Mouse (Mus musculus): ENCODE measurements around the gene Btrc. TPM values are rescaled to one million over a fixed set of nuclear protein-coding genes. Genes with fewer than 3 reads are reported as not detected.

The Btrc gene
- polyA plus RNA-seq, 2 experiments = 27.6 to 40.3 TPM

DNA sequence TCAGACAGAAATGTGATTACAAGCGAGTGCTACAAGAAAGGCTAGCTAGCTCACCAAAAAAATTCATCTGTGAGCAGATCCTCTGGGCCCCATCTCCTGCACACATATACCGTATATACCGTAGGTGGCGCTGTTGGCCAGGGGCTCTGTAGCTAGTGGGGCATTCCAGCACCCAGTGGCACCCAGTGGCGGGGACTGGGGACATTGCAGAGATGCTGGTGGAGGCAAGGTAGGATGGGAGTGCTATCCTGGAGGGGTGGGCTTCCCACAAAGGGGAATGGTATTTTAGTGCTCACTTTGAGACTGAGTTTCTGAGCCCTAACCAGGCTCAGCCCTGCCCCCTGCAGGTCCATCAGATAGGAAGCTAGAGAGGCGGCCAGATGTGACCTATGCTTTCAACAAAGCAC lies 210.3 kb downstream of the Btrc start:
- Histone ChIP-seq H3K36me3 (replicated peaks; ENCODE audit: control insufficient read depth, insufficient read depth, low read depth) (no peaks in the 10 kb centered on the region), H3K27ac (no peak overlapping the region), H3K4me1 (replicated peaks; ENCODE audit: control insufficient read depth in 2 of 2, insufficient read depth in 2 of 2, low read length in 1 of 2) (peaks cover 17 to 29% of the 10 kb centered on the region in 2 experiments), H3K9me3 (ENCODE audit: control insufficient read depth, low read length) (no peaks in the 10 kb centered on the region), H3K4me2 (ENCODE audit: low read depth) (no peak overlapping the region), H3K4me3 (ENCODE audit: insufficient read depth in 1 of 2, low read depth in 2 of 2, low read length in 2 of 2) (no peak overlapping the region), H3K9ac (replicated peaks) (no peak overlapping the region), H3K27me3 (ENCODE audit: control insufficient read depth, insufficient read depth, low read length) (no peaks in the 10 kb centered on the region)
- WGBS (ENCODE audit: insufficient replicate concordance) = 13% methylated on average over 6 of the region's 6 CpGs
- DNase-seq (ENCODE audit: low read depth in 3 of 3, low spot score in 3 of 3) (peak; percentile 43 to 68 (median 60)), ATAC-seq (ENCODE audit: insufficient read depth) (peak; percentile 71)
- TF ChIP-seq EP300 (IDR thresholded peaks at IDR 0.05; ENCODE audit: low read depth) (no peak), CTCF (IDR thresholded peaks at IDR 0.05; ENCODE audit: low read depth) (peak; percentile 98)

DNA sequence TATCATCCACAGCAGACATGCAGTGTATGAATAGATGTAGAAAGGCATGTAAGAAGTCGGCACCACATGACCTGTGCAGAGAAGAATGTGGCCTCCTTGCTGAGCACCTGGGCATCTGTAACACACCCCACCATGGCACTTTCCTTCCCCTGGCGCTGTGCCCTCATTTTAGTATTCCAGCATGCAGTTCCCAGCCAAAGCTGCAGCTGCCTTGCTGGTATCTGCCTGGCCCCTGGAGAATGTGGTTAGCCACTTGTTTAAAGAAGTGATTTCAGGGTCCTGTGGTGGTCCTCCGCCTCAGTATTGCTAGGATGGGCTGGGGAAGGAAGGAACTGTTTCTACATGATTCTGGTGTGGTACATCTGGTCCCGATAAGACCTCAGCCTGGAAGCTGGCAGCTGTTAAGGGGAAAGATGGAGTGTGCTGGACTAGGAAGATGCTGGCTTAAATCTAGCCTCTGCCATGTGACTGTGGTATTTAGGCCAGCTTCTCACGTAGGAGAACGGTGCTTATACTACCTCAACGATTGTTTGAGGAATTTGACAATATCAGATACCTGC lies 210.9 kb downstream of the Btrc start:
- Histone ChIP-seq H3K27me3 (ENCODE audit: control insufficient read depth, insufficient read depth, low read length) (no peaks in the 10 kb centered on the region), H3K36me3 (replicated peaks; ENCODE audit: control insufficient read depth, insufficient read depth, low read depth) (no peaks in the 10 kb centered on the region), H3K27ac (no peak overlapping the region), H3K4me2 (ENCODE audit: low read depth) (no peak overlapping the region), H3K4me1 (replicated peaks; ENCODE audit: control insufficient read depth in 2 of 2, insufficient read depth in 2 of 2, low read length in 1 of 2) (peaks cover 17 to 29% of the 10 kb centered on the region in 2 experiments), H3K4me3 (ENCODE audit: insufficient read depth in 1 of 2, low read depth in 2 of 2, low read length in 2 of 2) (no peak overlapping the region), H3K9ac (replicated peaks) (no peak overlapping the region), H3K9me3 (ENCODE audit: control insufficient read depth, low read length) (no peaks in the 10 kb centered on the region)
- TF ChIP-seq EP300 (IDR thresholded peaks at IDR 0.05; ENCODE audit: low read depth) (no peak), CTCF (IDR thresholded peaks at IDR 0.05; ENCODE audit: low read depth) (no peak)
- DNase-seq (ENCODE audit: low read depth in 3 of 3, low spot score in 3 of 3) = no peak
- no peak for ATAC-seq (ENCODE audit: insufficient read depth)
- 22% methylated on average over 7 of the region's 7 CpGs for WGBS (ENCODE audit: insufficient replicate concordance)

DNA sequence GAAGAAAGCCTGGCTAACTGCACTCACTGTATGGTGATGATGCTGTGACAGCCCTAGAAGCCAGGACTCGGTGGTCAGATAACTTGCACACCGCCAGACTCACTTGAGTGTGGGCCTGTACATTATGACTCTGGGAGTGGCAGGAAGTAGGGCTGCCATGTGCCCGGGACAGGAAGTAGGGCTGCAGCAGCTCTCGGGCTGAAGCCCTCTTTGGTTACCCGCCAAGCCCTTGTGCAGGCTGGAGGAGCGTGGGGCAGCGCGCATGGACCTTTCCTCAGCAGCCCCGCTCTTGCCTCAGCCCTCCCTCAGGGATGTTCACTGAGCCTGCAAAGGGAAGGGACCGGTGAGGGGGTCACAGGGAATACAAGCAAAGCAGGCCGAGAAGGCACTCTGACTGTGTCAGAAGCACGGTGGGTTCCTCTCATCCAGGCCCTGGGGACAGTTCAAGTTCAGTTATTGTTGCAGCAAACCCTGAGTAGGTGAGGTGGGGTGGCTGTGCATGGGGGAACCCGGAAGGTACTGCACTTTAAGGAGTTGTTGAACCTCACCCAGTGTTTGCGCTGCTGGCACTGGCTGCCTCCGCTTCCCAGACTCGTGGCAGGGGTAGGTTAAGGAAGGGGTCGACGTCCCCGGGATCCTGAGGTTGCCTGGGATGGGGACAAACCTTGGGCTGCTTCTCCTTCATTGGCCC lies 211.6 kb downstream of the Btrc start:
- no peaks in the 10 kb centered on the region for H3K36me3 ChIP-seq (replicated peaks; ENCODE audit: control insufficient read depth, insufficient read depth, low read depth)
- TF ChIP-seq EP300 (IDR thresholded peaks at IDR 0.05; ENCODE audit: low read depth) (no peak), CTCF (IDR thresholded peaks at IDR 0.05; ENCODE audit: low read depth) (no peak)
- ATAC-seq (ENCODE audit: insufficient read depth) (no peak), DNase-seq (ENCODE audit: low read depth in 3 of 3, low spot score in 3 of 3) (no peak)
- H3K4me2 ChIP-seq (ENCODE audit: low read depth) = peak overlapping the region; percentile 5; the same call in 1 of the 2 replicates
- no peaks in the 10 kb centered on the region for H3K27me3 ChIP-seq (ENCODE audit: control insufficient read depth, insufficient read depth, low read length)
- no peak overlapping the region; the same call in 1 of the 2 replicates for H3K27ac ChIP-seq
- H3K4me3 ChIP-seq (ENCODE audit: insufficient read depth in 1 of 2, low read depth in 2 of 2, low read length in 2 of 2) = no peak overlapping the region
- WGBS (ENCODE audit: insufficient replicate concordance) = 24% methylated on average over 19 of the region's 19 CpGs
- H3K9me3 ChIP-seq (ENCODE audit: control insufficient read depth, low read length) = no peaks in the 10 kb centered on the region
- no peak overlapping the region for H3K9ac ChIP-seq (replicated peaks)
- peaks cover 17 to 29% of the 10 kb centered on the region in 2 experiments for H3K4me1 ChIP-seq (replicated peaks; ENCODE audit: control insufficient read depth in 2 of 2, insufficient read depth in 2 of 2, low read length in 1 of 2)

DNA sequence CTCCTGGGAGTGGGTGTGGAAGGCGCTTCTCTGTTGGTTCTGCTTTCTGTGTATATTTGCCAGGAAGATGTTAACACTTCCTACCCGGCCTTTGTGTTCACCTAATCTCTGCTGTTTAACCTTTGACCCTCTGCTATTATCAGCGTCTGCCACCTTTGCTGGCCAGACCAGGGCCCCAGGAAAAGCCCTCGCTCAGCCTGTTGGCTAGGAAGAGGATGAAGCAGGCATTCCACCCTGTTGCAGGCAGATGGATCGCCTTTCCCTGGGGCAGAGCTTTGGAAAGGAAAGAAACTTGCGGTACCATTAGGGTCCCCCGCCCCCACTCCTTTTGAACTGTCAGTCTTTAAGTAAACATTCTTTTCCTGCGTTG lies 212.1 kb downstream of the Btrc start:
- ATAC-seq (ENCODE audit: insufficient read depth) (0 out of 2 replicates have a peak, but pooled peaks have one; percentile 6), DNase-seq (ENCODE audit: low read depth in 3 of 3, low spot score in 3 of 3) (no peak)
- no peaks in the 10 kb centered on the region for H3K27me3 ChIP-seq (ENCODE audit: control insufficient read depth, insufficient read depth, low read length)
- H3K9ac ChIP-seq (replicated peaks) = no peak overlapping the region
- H3K4me2 ChIP-seq (ENCODE audit: low read depth) = no peak overlapping the region
- whole genome bisulfite sequencing (ENCODE audit: insufficient replicate concordance) = 17% methylated on average over 8 of the region's 8 CpGs
- H3K27ac ChIP-seq = no peak overlapping the region
- TF ChIP-seq EP300 (IDR thresholded peaks at IDR 0.05; ENCODE audit: low read depth) = no peak
- no peak for TF ChIP-seq CTCF (IDR thresholded peaks at IDR 0.05; ENCODE audit: low read depth)
- H3K9me3 ChIP-seq (ENCODE audit: control insufficient read depth, low read length) = no peaks in the 10 kb centered on the region
- no peaks in the 10 kb centered on the region for H3K36me3 ChIP-seq (replicated peaks; ENCODE audit: control insufficient read depth, insufficient read depth, low read depth)
- H3K4me3 ChIP-seq (ENCODE audit: insufficient read depth in 1 of 2, low read depth in 2 of 2, low read length in 2 of 2) = no peak overlapping the region
- peaks cover 17 to 29% of the 10 kb centered on the region in 2 experiments for H3K4me1 ChIP-seq (replicated peaks; ENCODE audit: control insufficient read depth in 2 of 2, insufficient read depth in 2 of 2, low read length in 1 of 2)

DNA sequence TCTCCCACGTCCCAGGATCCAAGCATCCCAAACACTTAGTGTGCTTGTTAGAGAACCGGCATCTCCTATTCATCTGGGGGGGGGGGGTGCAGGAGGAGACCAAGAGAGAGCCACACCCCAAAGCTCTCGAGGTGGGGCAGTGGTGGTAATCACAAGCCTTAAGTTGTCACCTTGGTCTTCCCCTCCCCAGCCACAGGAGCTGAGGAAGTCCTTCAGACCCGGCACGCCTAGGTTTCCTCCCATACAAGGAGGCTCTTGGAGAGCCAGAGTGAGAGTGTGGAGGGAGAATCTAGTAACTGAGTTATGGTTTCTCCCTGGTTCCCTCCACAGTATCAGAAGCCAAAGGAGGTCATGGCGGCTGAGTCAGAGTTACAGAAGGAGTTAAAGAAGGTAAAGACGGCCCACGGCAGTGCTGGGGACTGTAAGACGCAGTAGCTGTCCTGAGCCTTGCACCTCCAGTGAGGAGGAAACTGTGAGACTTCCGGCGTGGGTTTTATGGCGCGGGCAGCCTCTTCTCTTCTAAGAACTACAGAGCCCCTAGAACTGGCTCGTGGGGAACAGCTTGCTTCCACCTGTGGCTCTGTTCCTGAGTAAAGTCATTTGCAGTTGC lies 213.7 kb downstream of the Btrc start:
- TF ChIP-seq CTCF (IDR thresholded peaks at IDR 0.05; ENCODE audit: low read depth) (no peak), EP300 (IDR thresholded peaks at IDR 0.05; ENCODE audit: low read depth) (no peak)
- DNase-seq (ENCODE audit: low read depth in 3 of 3, low spot score in 3 of 3) (no peak), ATAC-seq (ENCODE audit: insufficient read depth) (no peak)

More for the DNA sequence above, 213.7 kb downstream of the Btrc start:
- WGBS (ENCODE audit: insufficient replicate concordance) = 36% methylated on average over 14 of the region's 14 CpGs
- no peaks in the 10 kb centered on the region for H3K36me3 ChIP-seq (replicated peaks; ENCODE audit: control insufficient read depth, insufficient read depth, low read depth)
- peaks cover 17 to 29% of the 10 kb centered on the region in 2 experiments for H3K4me1 ChIP-seq (replicated peaks; ENCODE audit: control insufficient read depth in 2 of 2, insufficient read depth in 2 of 2, low read length in 1 of 2)
- H3K4me2 ChIP-seq (ENCODE audit: low read depth) = no peak overlapping the region
- H3K27me3 ChIP-seq (ENCODE audit: control insufficient read depth, insufficient read depth, low read length) = no peaks in the 10 kb centered on the region
- no peak overlapping the region for H3K4me3 ChIP-seq (ENCODE audit: insufficient read depth in 1 of 2, low read depth in 2 of 2, low read length in 2 of 2)
- H3K9ac ChIP-seq (replicated peaks) = no peak overlapping the region
- no peak overlapping the region for H3K27ac ChIP-seq
- no peaks in the 10 kb centered on the region for H3K9me3 ChIP-seq (ENCODE audit: control insufficient read depth, low read length)

Data from liver, embryonic 14.5 days (tissue).